Mouse (Mus musculus) CH12.LX (cell line): ENCODE measurements around the gene Rdm1. TPM values are rescaled to one million over a fixed set of nuclear protein-coding genes. Genes with fewer than 3 reads are reported as not detected.

Experiments
- DNase-seq: peaks from one replicate; pipeline ENCODE4 v3.0.0-alpha.2; 2013; ENCODE audit errors: extremely low read depth
- H3K27ac ChIP-seq: 2 replicates; pipeline ENCODE4 v1.5.1; 2012; ENCODE audit warnings: low read depth, mild to moderate bottlenecking, control low read depth, moderate library complexity; ENCODE audit not compliant: insufficient read depth
- H3K27me3 ChIP-seq: replicated peaks from 2 replicates; pipeline ENCODE3; 2012; ENCODE audit warnings: inconsistent platforms
- H3K36me3 ChIP-seq, 2 experiments: replicated peaks in 1 of 2; 2 replicates each; pipeline versions ENCODE3 to v1.6.1; 2012; ENCODE audit warnings: inconsistent platforms in 1 of 2, low read length in 1 of 2, mild to moderate bottlenecking in 1 of 2, mixed read lengths in 1 of 2, moderate library complexity in 1 of 2; ENCODE audit not compliant: control insufficient read depth in 1 of 2, insufficient read depth in 1 of 2
- H3K4me1 ChIP-seq, 2 experiments: 2 replicates each; pipeline ENCODE4 v1.6.1; 2012; ENCODE audit warnings: inconsistent platforms in 1 of 2, moderate library complexity in 1 of 2; ENCODE audit not compliant: insufficient read depth in 2 of 2, control insufficient read depth in 1 of 2
- H3K4me2 ChIP-seq: 2 replicates; pipeline ENCODE4 v1.6.1; 2012; ENCODE audit warnings: low read depth, mild to moderate bottlenecking, control low read depth; ENCODE audit not compliant: poor library complexity, insufficient read depth, severe bottlenecking
- H3K4me3 ChIP-seq, 3 experiments: fragments of 150-350 bp in 1 of 3; sonication (generic) in 1 of 3; replicated peaks in 1 of 3; 2 replicates each; pipeline versions ENCODE3 to v1.5.1; 2011 to 2012; ENCODE audit warnings: low read depth in 2 of 3, low read length in 2 of 3, mild to moderate bottlenecking in 2 of 3, moderate library complexity in 2 of 3, control low read depth in 1 of 3, improper control_type of control experiment in 1 of 3, inconsistent platforms in 1 of 3, mixed read lengths in 1 of 3; ENCODE audit not compliant: poor library complexity in 1 of 3
- H3K79me2 ChIP-seq: replicated peaks from 2 replicates; pipeline ENCODE4 v1.6.1; 2012; ENCODE audit warnings: mild to moderate bottlenecking, moderate library complexity; ENCODE audit not compliant: control insufficient read depth, poor library complexity, insufficient read depth, severe bottlenecking; ENCODE audit errors: extremely low read depth
- H3K9ac ChIP-seq: 2 replicates; pipeline ENCODE4 v1.6.1; 2012; ENCODE audit warnings: low read depth, mild to moderate bottlenecking, control low read depth, moderate library complexity; ENCODE audit not compliant: insufficient read depth
- H3K9me3 ChIP-seq: replicated peaks from 2 replicates; pipeline ENCODE3; 2012; ENCODE audit warnings: low read length, inconsistent platforms, mixed read lengths
- BHLHE40 ChIP-seq: IDR thresholded peaks from 2 replicates; pipeline ENCODE4 v1.6.1; 2011; ENCODE audit warnings: mild to moderate bottlenecking, low read depth, low read length, improper control_type of control experiment
- CHD1 ChIP-seq: IDR thresholded peaks from 2 replicates; pipeline ENCODE4 v1.6.1; 2012; ENCODE audit warnings: low read depth, low read length, improper control_type of control experiment, inconsistent platforms
- CHD2 ChIP-seq: IDR thresholded peaks from 2 replicates; pipeline ENCODE4 v1.6.1; 2011; ENCODE audit warnings: low read length, improper control_type of control experiment
- CTCF ChIP-seq, 2 experiments: IDR thresholded peaks in 1 of 2; conservative IDR thresholded peaks in 1 of 2; 2 replicates each; pipeline ENCODE4 v1.5.1; 2011 to 2012; ENCODE audit warnings: low read depth in 2 of 2, low read length in 2 of 2, improper control_type of control experiment in 1 of 2, inconsistent platforms in 1 of 2, mild to moderate bottlenecking in 1 of 2, moderate library complexity in 1 of 2
- E2F4 ChIP-seq: IDR thresholded peaks from 2 replicates; pipeline ENCODE4 v1.6.1; 2011; ENCODE audit warnings: low read depth, low read length, improper control_type of control experiment; ENCODE audit not compliant: insufficient replicate concordance
- ELF1 ChIP-seq: IDR thresholded peaks from 2 replicates; pipeline ENCODE4 v1.6.1; 2014; ENCODE audit warnings: low read depth, mild to moderate bottlenecking, inconsistent platforms, low read length, improper control_type of control experiment
- GABPA ChIP-seq: IDR thresholded peaks from 2 replicates; pipeline ENCODE4 v1.6.1; 2012; ENCODE audit warnings: low read depth, low read length, improper control_type of control experiment, inconsistent platforms; ENCODE audit not compliant: insufficient replicate concordance
- HCFC1 ChIP-seq: IDR thresholded peaks from 2 replicates; pipeline ENCODE4 v1.6.1; 2012; ENCODE audit warnings: low read depth, mild to moderate bottlenecking, inconsistent platforms, low read length, improper control_type of control experiment
- IRF4 ChIP-seq: IDR thresholded peaks from 2 replicates; pipeline ENCODE4 v1.6.1; 2014; ENCODE audit warnings: low read depth, mild to moderate bottlenecking, inconsistent platforms, low read length, improper control_type of control experiment
- MAFK ChIP-seq: IDR thresholded peaks from 2 replicates; pipeline ENCODE4 v1.6.1; 2011; ENCODE audit warnings: low read length, improper control_type of control experiment; ENCODE audit not compliant: insufficient replicate concordance
- MAX ChIP-seq: IDR thresholded peaks from 2 replicates; pipeline ENCODE4 v1.6.1; 2011; ENCODE audit warnings: low read length, improper control_type of control experiment
- MAZ ChIP-seq: IDR thresholded peaks from 2 replicates; pipeline ENCODE4 v1.6.1; 2012; ENCODE audit warnings: low read depth, mild to moderate bottlenecking, inconsistent platforms, low read length, improper control_type of control experiment, moderate library complexity
- PAX5 ChIP-seq: IDR thresholded peaks from 2 replicates; pipeline ENCODE4 v1.6.1; 2012; ENCODE audit warnings: low read length, inconsistent platforms, mixed read lengths
- POLR2A ChIP-seq: IDR thresholded peaks from 2 replicates; pipeline ENCODE4 v1.6.1; 2011; ENCODE audit warnings: low read depth, mild to moderate bottlenecking, improper control_type of control experiment, low read length
- POLR2AphosphoS2 ChIP-seq: IDR thresholded peaks from 2 replicates; pipeline ENCODE4 v1.6.1; 2011; ENCODE audit warnings: low read depth, low read length, improper control_type of control experiment
- RAD21 ChIP-seq: IDR thresholded peaks from 2 replicates; pipeline ENCODE4 v1.6.1; 2011; ENCODE audit warnings: low read depth, mild to moderate bottlenecking, low read length, improper control_type of control experiment, moderate library complexity
- SIN3A ChIP-seq: IDR thresholded peaks from 2 replicates; pipeline ENCODE4 v1.6.1; 2012; ENCODE audit warnings: low read length, improper control_type of control experiment, inconsistent platforms
- SMC3 ChIP-seq: IDR thresholded peaks from 2 replicates; pipeline ENCODE4 v1.6.1; 2011; ENCODE audit warnings: low read depth, low read length, improper control_type of control experiment
- TCF12 ChIP-seq: IDR thresholded peaks from 2 replicates; pipeline ENCODE4 v1.6.1; 2014; ENCODE audit warnings: low read depth, mild to moderate bottlenecking, inconsistent platforms, low read length, improper control_type of control experiment
- USF1 ChIP-seq: IDR thresholded peaks from 2 replicates; pipeline ENCODE4 v1.6.1; 2014; ENCODE audit warnings: low read depth, mild to moderate bottlenecking, inconsistent platforms, low read length, improper control_type of control experiment
- ZKSCAN1 ChIP-seq: IDR thresholded peaks from 2 replicates; pipeline ENCODE4 v1.6.1; 2012; ENCODE audit warnings: low read depth, inconsistent platforms, low read length, improper control_type of control experiment, borderline replicate concordance
- ZMIZ1 ChIP-seq: IDR thresholded peaks from 2 replicates; pipeline ENCODE4 v1.6.1; 2012; ENCODE audit warnings: low read depth, mild to moderate bottlenecking, inconsistent platforms, low read length, improper control_type of control experiment
- ZNF384 ChIP-seq: IDR thresholded peaks from 2 replicates; pipeline ENCODE4 v1.6.1; 2012; ENCODE audit warnings: low read depth, low read length, improper control_type of control experiment, inconsistent platforms
- dilution Hi-C: fragments of 300-500 bp; cut with MboI; formaldehyde crosslinking; loops from 2 replicates; pipeline ENCODE4 v1.14.3; 2020; ENCODE audit warnings: low sequenced_read_pairs; ENCODE audit not compliant: extremely low pct_unique_long_range_greater_than_20kb, extremely low pct_ligation_motif_present
- in situ Hi-C: fragments of 300-500 bp; cut with MboI; formaldehyde crosslinking; loops from 3 replicates; pipeline ENCODE4 v1.14.3; 2019; ENCODE audit warnings: low sequenced_read_pairs, low pct_ligation_motif_present, low pct_unique_long_range_greater_than_20kb, mixed read lengths
- polyA plus RNA-seq: library from polyadenylated mRNA; unstranded; fragments of >175 nt; gene quantifications from 2 replicates; pipeline ENCODE4 v1.2.1, GENCODE M21; 2012; ENCODE audit warnings: low read depth; ENCODE audit not compliant: insufficient read length
- total RNA-seq, 2 experiments: library from RNA; depleted of rRNA; stranded (reverse); fragments of 300-350 nt in 1 of 2; fragments of >200 nt in 1 of 2; gene quantifications; 2 replicates each; pipeline ENCODE4 v1.2.3; 2012 to 2014

Rdm1 gene
- total and polyA plus RNA-seq, 3 experiments = 9.6 to 28.5 (median 19.2) TPM

GRCm38 (mm10) chr11:101589444-101589843, 37.6 kb upstream of the Rdm1 start:
- Histone ChIP-seq H3K36me3 (peaks cover 32 to 48% of the 10 kb centered on the region in 2 experiments), H3K27ac (peak overlapping the region; percentile 38; the same call in 1 of the 2 replicates), H3K9me3 (no peaks in the 10 kb centered on the region), H3K4me1 (peaks cover 6 to 16% of the 10 kb centered on the region in 2 experiments), H3K4me3 (no peak overlapping the region), H3K27me3 (no peaks in the 10 kb centered on the region), H3K9ac (peak overlapping the region; percentile 40), H3K4me2 (no peak overlapping the region), H3K79me2 (no peaks in the 10 kb centered on the region)
- dilution Hi-C loops = no loop called here
- peak; percentile 93 for DNase-seq
- TF ChIP-seq IRF4 = no peak
- TF ChIP-seq E2F4 = no peak
- 0 out of 2 replicates have a peak, but pooled peaks have one; percentile 12 for TF ChIP-seq POLR2A
- TF ChIP-seq HCFC1 = peak; percentile 70
- TF ChIP-seq SMC3 = peak; percentile 63
- TF ChIP-seq CTCF (conservative IDR thresholded peaks at IDR 0.05 in 1 of 2, IDR thresholded peaks at IDR 0.05 in 1 of 2; ENCODE audit: low read depth in 2 of 2, low read length in 2 of 2) = peak; percentile 87 to 94
- TF ChIP-seq RAD21 = peak; percentile 59
- no peak for TF ChIP-seq ZKSCAN1
- TF ChIP-seq ELF1 = peak; percentile 88
- no peak for TF ChIP-seq ZNF384
- no peak for TF ChIP-seq USF1
- TF ChIP-seq MAZ = no peak
- in situ Hi-C loops = no loop called here

DNA sequence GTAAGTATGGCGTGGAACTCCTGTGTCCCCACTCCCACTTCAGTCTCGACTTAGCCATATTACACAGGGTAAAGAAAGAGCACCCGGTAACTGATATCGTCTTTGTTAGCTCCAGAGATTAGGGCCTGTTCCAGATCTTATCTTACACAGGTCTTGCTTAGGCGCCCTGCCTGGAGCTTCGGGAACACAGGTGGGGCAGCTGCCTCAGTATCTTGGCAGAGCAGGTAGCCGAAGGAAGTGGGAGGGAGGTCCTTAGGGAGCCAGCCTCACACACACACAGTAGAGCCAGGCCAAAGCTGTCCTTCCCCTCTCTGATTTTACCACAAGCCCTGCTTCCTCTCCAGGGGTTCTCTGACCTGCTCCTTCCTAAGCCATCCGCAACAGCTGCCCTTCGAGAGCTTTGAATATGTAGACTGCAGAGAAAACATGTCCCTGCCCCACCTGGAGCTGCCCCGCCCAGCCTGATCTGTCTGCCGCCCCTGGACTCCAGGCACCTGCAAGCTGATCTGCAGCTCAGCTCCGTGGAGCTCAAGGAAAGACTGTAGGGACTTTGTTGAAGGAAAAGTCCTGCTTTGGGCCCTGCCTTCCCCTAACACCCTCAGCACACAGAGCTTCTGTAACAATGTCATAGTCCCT, 36.9 kb upstream of the Rdm1 start:
- H3K27ac ChIP-seq = no peak overlapping the region
- H3K27me3 ChIP-seq = no peaks in the 10 kb centered on the region
- in situ Hi-C loops (no loop called here), dilution Hi-C loops (no loop called here)
- peaks cover 6 to 16% of the 10 kb centered on the region in 2 experiments for H3K4me1 ChIP-seq
- no peak for DNase-seq
- H3K4me2 ChIP-seq = no peak overlapping the region
- TF ChIP-seq TCF12 = no peak
- no peaks in the 10 kb centered on the region for H3K79me2 ChIP-seq
- peaks cover 32 to 44% of the 10 kb centered on the region in 2 experiments for H3K36me3 ChIP-seq
- 0 out of 2 replicates have a peak overlapping the region, but pooled peaks have one; percentile 40 for H3K9ac ChIP-seq
- H3K9me3 ChIP-seq = no peaks in the 10 kb centered on the region
- H3K4me3 ChIP-seq = no peak overlapping the region

DNA sequence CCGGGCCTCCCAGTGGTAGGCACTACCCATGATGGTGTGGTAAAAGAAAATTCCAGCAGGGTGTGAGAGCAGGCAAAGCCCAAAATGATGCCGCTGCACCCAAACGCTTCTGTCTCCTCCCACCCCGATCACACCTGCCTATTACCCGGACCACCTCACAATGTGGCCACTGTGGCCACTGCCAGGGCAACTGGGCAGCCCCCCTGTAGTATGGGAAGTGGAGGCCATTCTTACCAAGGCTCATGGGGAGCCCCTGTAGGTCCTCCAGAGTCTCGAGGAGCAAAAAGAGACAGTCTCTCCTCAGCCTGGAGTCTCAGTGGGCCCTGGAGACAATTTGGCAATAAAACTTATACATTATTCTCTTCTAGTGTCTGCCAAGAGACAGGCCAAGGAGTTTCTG, 27.8 kb upstream of the Rdm1 start, which contains the start of gene Gm11634:
TSS of gene Gm11634 (minus strand) at position 101 of the 400 bp plus-strand sequence.
- dilution Hi-C loops = no loop called here
- Histone ChIP-seq H3K4me1 (no peaks in the 10 kb centered on the region), H3K4me3 (no peak within 1 kb of the TSS), H3K9me3 (peaks cover 3% of the 10 kb centered on the region), H3K79me2 (no peaks in the 10 kb centered on the region), H3K36me3 (no peaks in the 10 kb centered on the region), H3K27me3 (peaks cover 50% of the 10 kb centered on the region), H3K4me2 (no peak within 1 kb of the TSS), H3K27ac (no peak within 1 kb of the TSS), H3K9ac (no peak within 1 kb of the TSS)
- DNase-seq = no peak
- in situ Hi-C loops = no loop called here
- no peak for TF ChIP-seq ZMIZ1
- no peak for TF ChIP-seq CHD1
- TF ChIP-seq CHD2 = no peak
- no peak for TF ChIP-seq GABPA
- no peak for TF ChIP-seq MAX
- no peak for TF ChIP-seq BHLHE40
- no peak for TF ChIP-seq SIN3A
- TF ChIP-seq PAX5 = no peak
- TF ChIP-seq MAFK = no peak
- TF ChIP-seq POLR2AphosphoS2 = no peak
